Mouse (Mus musculus): ENCODE data around the gene Fbxw10.

- no peak for TF ChIP-seq TCF12 (IDR thresholded peaks at IDR 0.05; ENCODE audit: low read depth, low read length)
- TF ChIP-seq MAZ (IDR thresholded peaks at IDR 0.05; ENCODE audit: low read depth, low read length) = no peak
- TF ChIP-seq EP300 (IDR thresholded peaks at IDR 0.05; ENCODE audit: low read depth in 1 of 2, low read length in 2 of 2) = no peak
- no peak for TF ChIP-seq GABPA (IDR thresholded peaks at IDR 0.05; ENCODE audit: low read depth, low read length)
- no peak for TF ChIP-seq ZNF384 (IDR thresholded peaks at IDR 0.05; ENCODE audit: low read depth, low read length)
- TF ChIP-seq ZC3H11A (IDR thresholded peaks at IDR 0.05; ENCODE audit: low read depth, low read length) = no peak
- TF ChIP-seq MAFK (IDR thresholded peaks at IDR 0.05; ENCODE audit: borderline replicate concordance, low read depth, low read length) = no peak
- TF ChIP-seq RCOR1 (IDR thresholded peaks at IDR 0.05; ENCODE audit: low read depth, low read length) = no peak
- TF ChIP-seq POLR2A (IDR thresholded peaks at IDR 0.05; ENCODE audit: control insufficient read depth in 1 of 2, insufficient read depth in 1 of 2, low read depth in 1 of 2, low read length in 2 of 2, poor library complexity in 1 of 2) = no peak
- TF ChIP-seq POLR2AphosphoS2 (IDR thresholded peaks at IDR 0.05; ENCODE audit: low read length) = no peak
- TF ChIP-seq BHLHE40 (IDR thresholded peaks at IDR 0.05; ENCODE audit: borderline replicate concordance, low read depth, low read length) = no peak
- no peak for TF ChIP-seq CTCF (IDR thresholded peaks at IDR 0.05 in 2 of 3, conservative IDR thresholded peaks at IDR 0.05 in 1 of 3; ENCODE audit: control insufficient read depth in 1 of 3, insufficient read depth in 1 of 3, low read depth in 2 of 3, low read length in 3 of 3, poor library complexity in 1 of 3, severe bottlenecking in 1 of 3)
Measured at GRCm38 (mm10) chr11:62846961-62847654, at the start of gene Fbxw10.

Data from MEL (cell line).